Mouse (Mus musculus) ES-E14 (cell line): ENCODE measurements at regions not wholly inside any gene's neighbourhood (a gene's known extent, or its start where the extent isn't known, plus 50 kb on each side); places are given as distances from the start of the nearest gene placed in this dataset.
A peak's percentile ranks its signal among the peaks of the same experiment; 100 is the strongest.

Experiments
- DNase-seq: peaks from one replicate; pipeline ENCODE4 v3.0.0-alpha.2; 2013; ENCODE audit warnings: low read depth, low spot score
- H3K27ac ChIP-seq: 2 replicates; pipeline ENCODE4 v1.5.1; 2012; ENCODE audit warnings: low read depth, mild to moderate bottlenecking, low read length, moderate library complexity, mixed read lengths; ENCODE audit not compliant: poor library complexity, insufficient read depth, severe bottlenecking
- H3K36me3 ChIP-seq: 2 replicates; pipeline ENCODE4 v1.6.1; 2012; ENCODE audit warnings: mild to moderate bottlenecking, low read length, moderate library complexity, mixed read lengths; ENCODE audit not compliant: control insufficient read depth, poor library complexity, insufficient read depth, severe bottlenecking
- H3K4me1 ChIP-seq, 2 experiments: fragments of 150-350 bp in 1 of 2; sonication (generic) in 1 of 2; 2 replicates each; pipeline ENCODE4 v1.6.1; 2012; ENCODE audit warnings: low read length in 2 of 2, mild to moderate bottlenecking in 1 of 2, mixed read lengths in 1 of 2; ENCODE audit not compliant: control insufficient read depth in 2 of 2, insufficient read depth in 2 of 2, poor library complexity in 1 of 2
- H3K4me3 ChIP-seq, 2 experiments: fragments of 150-350 bp in 1 of 2; sonication (generic) in 1 of 2; 2 replicates each; pipeline ENCODE4 v1.5.1; 2012; ENCODE audit warnings: low read length in 2 of 2, low read depth in 1 of 2, mild to moderate bottlenecking in 1 of 2, mixed read lengths in 1 of 2; ENCODE audit not compliant: insufficient read depth in 1 of 2, poor library complexity in 1 of 2, severe bottlenecking in 1 of 2
- H3K9ac ChIP-seq: 2 replicates; pipeline ENCODE4 v1.6.1; 2012; ENCODE audit warnings: low read depth, mild to moderate bottlenecking, low read length, mixed read lengths; ENCODE audit not compliant: poor library complexity, insufficient read depth, severe bottlenecking
- H3K9me3 ChIP-seq: fragments of 150-350 bp; sonication (generic); 2 replicates; pipeline ENCODE4 v1.6.1; 2012; ENCODE audit warnings: low read depth, mild to moderate bottlenecking, low read length; ENCODE audit not compliant: control insufficient read depth, insufficient read depth
- CHD2 ChIP-seq: IDR thresholded peaks from 2 replicates; pipeline ENCODE4 v1.6.1; 2014; ENCODE audit warnings: mild to moderate bottlenecking, low read depth, low read length, inconsistent platforms
- HCFC1 ChIP-seq: IDR thresholded peaks from 2 replicates; pipeline ENCODE4 v1.6.1; 2012; ENCODE audit warnings: low read length, inconsistent platforms, borderline replicate concordance; ENCODE audit not compliant: insufficient read depth
- MAFK ChIP-seq: IDR thresholded peaks from 2 replicates; pipeline ENCODE4 v1.6.1; 2014; ENCODE audit warnings: mild to moderate bottlenecking, low read depth, low read length, inconsistent platforms; ENCODE audit not compliant: insufficient read depth
- ZC3H11A ChIP-seq: IDR thresholded peaks from 2 replicates; pipeline ENCODE4 v1.6.1; 2012; ENCODE audit warnings: low read depth, mild to moderate bottlenecking, inconsistent platforms, low read length, borderline replicate concordance
- ZNF384 ChIP-seq: IDR thresholded peaks from 2 replicates; pipeline ENCODE4 v1.6.1; 2012; ENCODE audit warnings: low read depth, low read length, inconsistent platforms
- in situ Hi-C, 2 experiments: fragments of 600-800 bp; cut with MboI; formaldehyde crosslinking; loops; one replicate each; pipeline ENCODE4 v1.15.1; 2025; ENCODE audit warnings: low sequenced_read_pairs in 2 of 2, inconsistent platforms in 1 of 2; ENCODE audit not compliant: unreplicated experiment in 2 of 2

GRCm38 (mm10) chr3:34787211-34787610, 137.0 kb downstream of the Sox2 start:
- no peak overlapping the region for H3K9ac ChIP-seq
- TF ChIP-seq ZC3H11A (no peak), MAFK (no peak)
- no peaks in the 10 kb centered on the region; the same call in 1 of the 2 replicates for H3K36me3 ChIP-seq
- H3K9me3 ChIP-seq, result no peaks in the 10 kb centered on the region
- peaks cover 5 to 12% of the 10 kb centered on the region in 2 experiments; a peak in 3 of 4 replicates for H3K4me1 ChIP-seq
- in situ Hi-C loops, result loop anchor here in 1 of 2 experiments (25.0 kb wide), 1 partner anchor 325 kb away; no protein-coding TSS in a partner anchor
- H3K4me3 ChIP-seq, result no peak overlapping the region
- H3K27ac ChIP-seq, result no peak overlapping the region; the same call in 1 of the 2 replicates
- no peak for DNase-seq

GRCm38 (mm10) chr3:34795103-34795983, 145.1 kb downstream of the Sox2 start:
- no peak overlapping the region for H3K9ac ChIP-seq
- DNase-seq, result peak; percentile 70
- in situ Hi-C loops, result loop anchor here in 1 of 2 experiments (25.0 kb wide), 1 partner anchor 317 kb away; no protein-coding TSS in a partner anchor
- H3K27ac ChIP-seq, result no peak overlapping the region
- H3K4me1 ChIP-seq, result no peaks in the 10 kb centered on the region; a peak in 1 of 4 replicates
- H3K36me3 ChIP-seq, result no peaks in the 10 kb centered on the region
- peak overlapping the region in 1 of 2 experiments; percentile 54; a peak in 3 of 4 replicates for H3K4me3 ChIP-seq
- no peaks in the 10 kb centered on the region for H3K9me3 ChIP-seq
- TF ChIP-seq HCFC1 (no peak), ZC3H11A (no peak), ZNF384 (no peak), MAFK (no peak), CHD2 (no peak)

- H3K9me3 ChIP-seq, result no peaks in the 10 kb centered on the region
Observed at GRCm38 (mm10) chr3:34795984-34796266, 145.7 kb downstream of the Sox2 start.

GRCm38 (mm10) chr3:34808833-34809232, 158.6 kb downstream of the Sox2 start:
- no peak for DNase-seq
- no peak overlapping the region for H3K9ac ChIP-seq
- no peak overlapping the region for H3K4me3 ChIP-seq
- no peaks in the 10 kb centered on the region for H3K36me3 ChIP-seq
- H3K27ac ChIP-seq, result no peak overlapping the region
- in situ Hi-C loops, result no loop called here
- peaks cover 0 to 2% of the 10 kb centered on the region in 2 experiments; a peak in 1 of 4 replicates for H3K4me1 ChIP-seq
- H3K9me3 ChIP-seq, result no peaks in the 10 kb centered on the region
- no peak for TF ChIP-seq ZC3H11A
- no peak for TF ChIP-seq ZNF384
- TF ChIP-seq CHD2, result no peak
- no peak for TF ChIP-seq HCFC1
- no peak for TF ChIP-seq MAFK

More at GRCm38 (mm10) chr3:34795984-34796266, 145.7 kb downstream of the Sox2 start:
- TF ChIP-seq ZC3H11A (no peak), CHD2 (no peak), HCFC1 (no peak), ZNF384 (no peak), MAFK (no peak)
- in situ Hi-C loops, result loop anchor here in 1 of 2 experiments (25.0 kb wide), 1 partner anchor 316 kb away; no protein-coding TSS in a partner anchor
- Histone ChIP-seq H3K27ac (no peak overlapping the region), H3K36me3 (no peaks in the 10 kb centered on the region), H3K4me1 (peaks cover 0 to 3% of the 10 kb centered on the region in 2 experiments; a peak in 1 of 4 replicates), H3K4me3 (peak overlapping the region in 1 of 2 experiments; percentile 54; a peak in 3 of 4 replicates), H3K9ac (no peak overlapping the region)
- DNase-seq, result no peak
